Mouse (Mus musculus) left cerebral cortex, adult 18-20 months (tissue): ENCODE data around the gene Katnal1. TPM values are rescaled to one million over a fixed set of nuclear protein-coding genes. Genes with fewer than 3 reads are reported as not detected.

Source experiments
- total RNA-seq, 2 experiments: library from RNA; stranded (reverse); gene quantifications; 2 replicates each; pipeline ENCODE4 v1.2.3; 2021

The Katnal1 gene
- total RNA-seq, 2 experiments from 2014 or later: 75.2 to 78.2 TPM

Other genes starting within 250 kb of the Katnal1 start
- gene Gm42791, start 65.8 kb upstream of the Katnal1 start, total RNA-seq: 10 to 100 TPM; 31.6 to 40.1 TPM